Mouse (Mus musculus) brain, embryonic 14.5 days (tissue): ENCODE results near the gene Aamp. TPM values are rescaled to one million over a fixed set of nuclear protein-coding genes. Genes with fewer than 3 reads are reported as not detected.
A peak's percentile ranks its signal among the peaks of the same experiment; 100 is the strongest.

Source experiments
- DNase-seq: peaks from one replicate; pipeline ENCODE4 v3.0.0-alpha.2; 2011; ENCODE audit warnings: low read depth
- CTCF ChIP-seq: fragments of 200-500 bp; IDR thresholded peaks from 2 replicates; pipeline ENCODE4 v1.5.1; 2012; ENCODE audit warnings: inconsistent platforms, mild to moderate bottlenecking, moderate library complexity, borderline replicate concordance; ENCODE audit not compliant: insufficient read depth, insufficient read length; ENCODE audit errors: extremely low read depth
- POLR2A ChIP-seq: fragments of 200-500 bp; IDR thresholded peaks from 2 replicates; pipeline ENCODE4 v1.6.1; 2012; ENCODE audit warnings: mild to moderate bottlenecking, inconsistent platforms, borderline replicate concordance; ENCODE audit not compliant: poor library complexity, insufficient read depth, insufficient read length, severe bottlenecking; ENCODE audit errors: extremely low read depth
- polyA plus RNA-seq: library from polyadenylated mRNA; depleted of rRNA; stranded (reverse); fragments of >200 nt; gene quantifications from 2 replicates; pipeline ENCODE4 v1.2.3, GENCODE M21; 2012; rRNA removed

Aamp gene
- polyA plus RNA-seq, 1 experiment: 161 TPM

DNA sequence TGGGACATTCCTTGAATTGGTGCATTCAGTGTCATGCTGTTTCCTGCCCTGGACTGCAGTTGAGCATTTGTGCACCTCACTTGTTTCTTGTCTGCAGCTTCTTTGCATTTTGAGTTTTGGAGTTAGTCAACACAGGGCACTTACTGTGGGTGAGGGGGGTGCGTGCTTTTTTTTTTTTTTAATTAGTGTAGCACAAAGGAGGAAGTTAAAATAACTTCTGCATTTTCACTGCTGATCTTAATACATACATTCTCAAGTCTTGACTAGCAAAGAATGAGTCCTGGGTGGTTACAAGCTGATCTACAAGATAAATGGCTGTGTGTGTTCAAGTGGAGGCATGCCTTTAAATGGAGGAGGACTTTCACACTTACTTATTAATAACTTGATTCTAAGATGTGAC, 46.4 kb downstream of the Aamp start:
- DNase-seq: no peak
- no peak for TF ChIP-seq POLR2A
- TF ChIP-seq CTCF: no peak

DNA sequence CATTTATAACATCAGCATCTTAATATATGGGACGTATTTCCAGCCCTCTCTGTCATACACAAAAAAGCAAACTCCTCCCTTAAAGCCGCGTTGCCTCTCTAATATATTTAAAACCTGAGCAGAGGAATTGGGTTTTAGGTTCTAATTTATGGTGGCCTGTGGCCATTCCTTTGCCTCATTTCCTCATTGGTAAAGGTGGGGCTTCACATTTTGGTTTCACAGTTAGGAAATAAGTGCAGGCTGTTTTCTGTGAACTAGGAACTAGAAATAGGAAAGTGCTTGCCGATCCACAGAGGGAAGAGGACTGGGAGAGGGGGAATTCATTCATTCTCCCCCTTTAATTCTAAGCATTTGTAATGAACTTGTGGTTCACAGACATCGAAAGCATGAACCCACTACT, 46.9 kb downstream of the Aamp start:
- TF ChIP-seq POLR2A: no peak
- no peak for TF ChIP-seq CTCF
- no peak for DNase-seq

DNA sequence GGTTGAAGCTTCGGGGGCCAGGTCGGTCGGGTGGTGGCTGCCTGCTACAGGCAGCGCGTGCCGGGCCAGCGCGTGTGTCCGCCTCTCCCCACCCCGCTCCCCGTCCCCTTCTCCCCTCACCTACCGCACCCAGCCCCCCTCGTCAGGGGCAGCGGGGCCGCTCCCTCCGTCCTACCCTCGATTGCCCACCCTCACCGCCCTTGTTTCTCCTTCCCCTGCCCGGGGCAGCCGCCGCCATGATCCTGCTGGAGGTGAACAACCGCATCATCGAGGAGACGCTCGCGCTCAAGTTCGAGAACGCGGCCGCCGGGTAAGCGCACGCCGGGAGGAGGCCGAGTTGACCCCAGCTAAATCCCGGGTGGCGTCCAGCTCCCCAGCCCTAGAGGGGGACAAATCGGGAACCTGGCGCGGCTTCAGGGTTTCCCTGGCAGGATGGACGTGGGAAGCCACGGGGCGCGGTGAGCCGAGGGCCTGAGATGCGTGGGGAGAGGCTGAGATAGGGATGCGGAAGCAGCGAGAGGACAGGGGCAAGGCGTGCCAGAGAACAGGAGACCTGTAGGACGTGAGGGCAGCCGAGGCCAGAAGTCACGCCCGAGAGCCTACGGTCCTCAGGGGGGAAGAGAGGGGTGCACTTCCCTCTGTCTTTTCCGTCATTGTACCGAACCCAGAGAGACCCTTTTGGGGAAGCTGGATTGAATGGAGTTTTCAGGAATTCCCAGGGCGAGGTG, 47.8 kb downstream of the Aamp start:
- DNase-seq: peak; percentile 21

DNA sequence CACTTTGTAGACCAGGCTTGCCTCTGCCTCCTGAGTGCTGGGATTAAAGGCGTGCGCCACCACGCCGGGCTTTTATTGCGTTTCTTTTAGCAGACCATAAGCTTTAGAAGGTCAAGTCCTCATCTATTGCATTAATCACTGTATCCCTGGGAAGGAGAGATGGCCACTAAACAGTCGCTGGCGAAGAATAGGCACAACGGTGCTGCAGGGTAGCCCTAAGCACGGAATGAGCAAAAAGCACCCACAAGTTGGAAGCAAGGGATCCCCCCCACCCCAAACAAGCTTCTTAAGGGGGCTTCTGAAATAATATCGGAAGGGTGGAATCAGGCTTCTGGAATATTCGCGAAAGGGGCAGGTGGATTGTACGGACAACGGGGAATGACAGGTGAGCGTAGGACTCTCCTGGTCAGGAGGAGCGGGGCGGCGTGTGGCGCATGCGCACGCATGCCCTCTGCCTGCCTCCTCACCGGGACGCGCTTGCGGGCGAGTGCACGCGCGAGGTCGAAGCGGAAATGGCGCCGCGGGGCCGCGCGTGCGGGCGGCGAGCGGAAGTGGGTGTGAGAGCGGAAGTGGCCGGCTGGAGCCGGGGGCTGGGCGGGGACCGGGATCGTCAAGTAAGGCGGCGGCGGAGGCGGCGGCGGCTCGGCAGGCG, 48.5 kb downstream of the Aamp start, which contains the start of gene Arpc2:
Arpc2 (plus strand) TSS at position 147 of the 652 bp plus-strand sequence.
- DNase-seq: peak; percentile 99
- TF ChIP-seq CTCF (no peak), POLR2A (peak; percentile 92)

More for the DNA sequence above, 47.8 kb downstream of the Aamp start:
- TF ChIP-seq POLR2A (no peak), CTCF (no peak)

DNA sequence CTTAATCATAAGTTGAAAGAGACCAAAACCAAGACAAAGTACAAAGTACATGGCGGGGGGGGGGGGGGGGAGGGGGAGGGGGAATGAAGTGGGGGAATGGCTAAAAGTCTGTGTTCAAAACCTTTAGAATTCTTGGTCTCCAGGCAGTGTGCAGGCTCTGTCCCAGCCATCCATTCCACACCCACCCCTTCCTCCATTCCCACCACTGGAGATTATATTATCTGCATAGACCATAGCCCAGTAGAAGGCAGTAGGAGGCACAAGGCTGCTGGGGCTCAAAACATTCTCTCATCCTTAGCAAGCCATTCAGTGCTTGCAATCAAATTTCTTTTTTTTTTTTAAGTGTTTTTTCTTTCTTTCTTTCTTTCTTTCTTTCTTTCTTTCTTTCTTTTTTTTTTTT, 53.5 kb downstream of the Aamp start:
- DNase-seq: no peak
- TF ChIP-seq POLR2A: no peak
- no peak for TF ChIP-seq CTCF

DNA sequence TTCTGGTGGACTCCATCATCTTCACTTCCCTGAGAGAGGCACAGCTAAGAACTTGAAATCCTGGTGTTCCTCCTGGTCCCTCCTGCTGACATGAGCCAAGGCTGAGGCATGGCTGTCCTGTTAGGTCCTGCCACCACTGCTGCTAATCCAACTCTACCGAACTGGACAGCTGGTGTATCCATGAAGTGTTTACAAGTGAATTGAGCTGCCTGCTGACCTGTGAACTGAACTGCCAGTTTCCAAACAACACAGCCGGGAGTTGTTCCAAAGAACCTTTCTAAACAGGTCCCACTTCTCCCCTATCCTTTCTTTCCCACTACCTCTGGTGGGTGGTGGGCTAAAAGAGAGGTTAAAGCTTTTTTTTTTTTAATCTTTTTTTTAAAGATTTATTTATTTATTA, 54.6 kb downstream of the Aamp start:
- TF ChIP-seq CTCF: no peak
- no peak for TF ChIP-seq POLR2A
- no peak for DNase-seq

Other genes with a start within 250 kb of the Aamp start
- gene Tns1, start 160.3 kb downstream of the Aamp start, polyA plus RNA-seq: 7.9 and 15.1 TPM in 2 replicates
- 0.52 and 0.86 TPM in 2 replicates for gene Rufy4, start 159.2 kb downstream of the Aamp start, polyA plus RNA-seq
- 0.06 and 0.08 TPM in 2 replicates for gene Cxcr2, start 130.7 kb downstream of the Aamp start, polyA plus RNA-seq
- not detected in 2 replicates for gene Cxcr1, start 90.1 kb downstream of the Aamp start, polyA plus RNA-seq
- gene Arpc2, start 48.7 kb downstream of the Aamp start, polyA plus RNA-seq: 213 and 224 TPM in 2 replicates
- 0.10 and 0.15 TPM in 2 replicates for gene Gpbar1, start 6.2 kb downstream of the Aamp start, polyA plus RNA-seq
- 58.5 and 63.2 TPM in 2 replicates for gene Pnkd, start 192 bp upstream of the Aamp start, polyA plus RNA-seq
- gene Tmbim1, start 20.9 kb upstream of the Aamp start, polyA plus RNA-seq: 6.6 and 7.3 TPM in 2 replicates
- gene Catip, start 77.4 kb upstream of the Aamp start, polyA plus RNA-seq: 1.0 and 3.1 TPM in 2 replicates
- 3.2 and 4.0 TPM in 2 replicates for gene Slc11a1, start 90.5 kb upstream of the Aamp start, polyA plus RNA-seq
- 34.3 and 40.9 TPM in 2 replicates for gene Ctdsp1, start 106.8 kb upstream of the Aamp start, polyA plus RNA-seq
- gene Vil1, start 124.6 kb upstream of the Aamp start, polyA plus RNA-seq: 0.03 and 0.08 TPM in 2 replicates
- gene Cnot9, start 221.3 kb upstream of the Aamp start, polyA plus RNA-seq: 53.1 and 56.2 TPM in 2 replicates